Mouse (Mus musculus) cerebellum, adult 2 months (tissue): Measurements from ENCODE around the gene Arhgap10. TPM values are rescaled to one million over a fixed set of nuclear protein-coding genes. Genes with fewer than 3 reads are reported as not detected.
A peak's percentile ranks its signal among the peaks of the same experiment; 100 is the strongest.

ENCODE experiments used
- DNase-seq, 2 experiments: peaks; one replicate each; pipeline ENCODE4 v3.0.0; 2021
- H3K27ac ChIP-seq: fragments of 200-500 bp; 2 replicates; pipeline ENCODE4 v1.5.1; 2012; ENCODE audit warnings: low read length, control low read depth, inconsistent platforms; ENCODE audit not compliant: insufficient read depth
- H3K27me3 ChIP-seq: fragments of 200-500 bp; 2 replicates; pipeline ENCODE4 v1.6.1; 2012; ENCODE audit warnings: inconsistent platforms, mild to moderate bottlenecking, low read length, moderate library complexity; ENCODE audit not compliant: control insufficient read depth, insufficient read depth
- H3K4me1 ChIP-seq: fragments of 200-500 bp; 2 replicates; pipeline ENCODE4 v1.6.1; 2011; ENCODE audit warnings: low read length; ENCODE audit not compliant: control insufficient read depth, insufficient read depth
- H3K4me3 ChIP-seq: fragments of 200-500 bp; replicated peaks from 2 replicates; pipeline ENCODE3; 2011; ENCODE audit warnings: mild to moderate bottlenecking, low read depth, low read length, control low read depth; ENCODE audit not compliant: insufficient read depth
- CTCF ChIP-seq: fragments of 200-500 bp; IDR thresholded peaks from 2 replicates; pipeline ENCODE4 v1.5.1; 2011; ENCODE audit warnings: low read depth, mild to moderate bottlenecking, control low read depth, low read length, moderate library complexity, borderline replicate concordance; ENCODE audit not compliant: insufficient read depth
- POLR2A ChIP-seq: fragments of 200-500 bp; IDR thresholded peaks from 2 replicates; pipeline ENCODE4 v1.6.1; 2011; ENCODE audit warnings: low read length, control low read depth, borderline replicate concordance; ENCODE audit not compliant: insufficient read depth
- WGBS: fragments of 180-500 bp; shearing (Covaris S2); methylation state at CpG from one replicate; pipeline ENCODE4 v1.1.7; 2018; 5-methylcytosine and 5-hydroxymethylcytosine counted together
- polyA plus RNA-seq: library from polyadenylated mRNA; depleted of rRNA; stranded (reverse); fragments of >200 nt; gene quantifications from 2 replicates; pipeline ENCODE4 v1.2.3, GENCODE M21; 2012

The Arhgap10 gene
- polyA plus RNA-seq, 1 experiment = 12.5 TPM

- WGBS = 68% methylated on average over 9 of the region's 9 CpGs
- TF ChIP-seq POLR2A (no peak), CTCF (no peak)
- H3K27me3 ChIP-seq = no peaks in the 10 kb centered on the region
- no peaks in the 10 kb centered on the region; the same call in 1 of the 2 replicates for H3K4me1 ChIP-seq
- H3K4me3 ChIP-seq = no peak overlapping the region
- no peak overlapping the region for H3K27ac ChIP-seq
- DNase-seq = no peak
These were observed 199.2 kb downstream of the Arhgap10 start for GRCm38 (mm10) chr8:77318590-77318989.

GRCm38 (mm10) chr8:77317771-77318170 is 200.0 kb downstream of the Arhgap10 start:
- H3K4me1 ChIP-seq = no peaks in the 10 kb centered on the region; the same call in 1 of the 2 replicates
- WGBS = 52% methylated on average over 2 of the region's 2 CpGs
- TF ChIP-seq CTCF (no peak), POLR2A (no peak)
- H3K27me3 ChIP-seq = no peaks in the 10 kb centered on the region
- H3K4me3 ChIP-seq = no peak overlapping the region
- no peak overlapping the region for H3K27ac ChIP-seq
- no peak for DNase-seq

GRCm38 (mm10) chr8:77313003-77313402 is 204.8 kb downstream of the Arhgap10 start:
- no peak overlapping the region for H3K4me3 ChIP-seq
- peaks cover 5% of the 10 kb centered on the region for H3K4me1 ChIP-seq
- 20% methylated on average over 3 of the region's 3 CpGs for WGBS
- TF ChIP-seq POLR2A (no peak), CTCF (no peak)
- no peak overlapping the region for H3K27ac ChIP-seq
- no peaks in the 10 kb centered on the region for H3K27me3 ChIP-seq
- peak in 1 of 2 experiments; percentile 40 for DNase-seq

- Histone ChIP-seq H3K27me3 (no peaks in the 10 kb centered on the region), H3K4me1 (peaks cover 5% of the 10 kb centered on the region), H3K27ac (no peak overlapping the region), H3K4me3 (no peak overlapping the region)
- no peak for DNase-seq
- 83% methylated on average over 6 of the region's 6 CpGs for WGBS
- TF ChIP-seq CTCF (no peak), POLR2A (no peak)
These were observed 206.0 kb downstream of the Arhgap10 start for GRCm38 (mm10) chr8:77311762-77312161.

- Histone ChIP-seq H3K27ac (no peak overlapping the region), H3K27me3 (no peaks in the 10 kb centered on the region), H3K4me3 (no peak overlapping the region), H3K4me1 (peaks cover 5% of the 10 kb centered on the region)
- 92% methylated on average over 10 of the region's 10 CpGs for WGBS
- DNase-seq = no peak
- TF ChIP-seq CTCF (no peak), POLR2A (no peak)
These were observed 207.2 kb downstream of the Arhgap10 start for GRCm38 (mm10) chr8:77310541-77310940.

GRCm38 (mm10) chr8:77310026-77310425 is 207.7 kb downstream of the Arhgap10 start:
- DNase-seq = peak; percentile 28 to 33
- no peak overlapping the region for H3K4me3 ChIP-seq
- H3K4me1 ChIP-seq = peaks cover 5% of the 10 kb centered on the region
- no peak overlapping the region for H3K27ac ChIP-seq
- no peak for TF ChIP-seq CTCF
- TF ChIP-seq POLR2A = no peak
- WGBS = 32% methylated on average over 8 of the region's 8 CpGs
- H3K27me3 ChIP-seq = no peaks in the 10 kb centered on the region

- DNase-seq = no peak
- TF ChIP-seq POLR2A = no peak
- no peak for TF ChIP-seq CTCF
- H3K4me3 ChIP-seq = no peak overlapping the region
- 88% methylated on average over 11 of the region's 11 CpGs for WGBS
- H3K27me3 ChIP-seq = no peaks in the 10 kb centered on the region
- H3K4me1 ChIP-seq = no peaks in the 10 kb centered on the region
- no peak overlapping the region for H3K27ac ChIP-seq
These were observed 223.2 kb downstream of the Arhgap10 start for GRCm38 (mm10) chr8:77294599-77294998.

- no peak overlapping the region for H3K4me3 ChIP-seq
- H3K4me1 ChIP-seq = no peaks in the 10 kb centered on the region
- no peak for TF ChIP-seq CTCF
- no peak for TF ChIP-seq POLR2A
- 53% methylated on average over 11 of the region's 11 CpGs for WGBS
- H3K27ac ChIP-seq = no peak overlapping the region
- DNase-seq = no peak
- H3K27me3 ChIP-seq = no peaks in the 10 kb centered on the region
These were observed 225.1 kb downstream of the Arhgap10 start for GRCm38 (mm10) chr8:77292649-77293048.
